In the genomic region with DNA sequence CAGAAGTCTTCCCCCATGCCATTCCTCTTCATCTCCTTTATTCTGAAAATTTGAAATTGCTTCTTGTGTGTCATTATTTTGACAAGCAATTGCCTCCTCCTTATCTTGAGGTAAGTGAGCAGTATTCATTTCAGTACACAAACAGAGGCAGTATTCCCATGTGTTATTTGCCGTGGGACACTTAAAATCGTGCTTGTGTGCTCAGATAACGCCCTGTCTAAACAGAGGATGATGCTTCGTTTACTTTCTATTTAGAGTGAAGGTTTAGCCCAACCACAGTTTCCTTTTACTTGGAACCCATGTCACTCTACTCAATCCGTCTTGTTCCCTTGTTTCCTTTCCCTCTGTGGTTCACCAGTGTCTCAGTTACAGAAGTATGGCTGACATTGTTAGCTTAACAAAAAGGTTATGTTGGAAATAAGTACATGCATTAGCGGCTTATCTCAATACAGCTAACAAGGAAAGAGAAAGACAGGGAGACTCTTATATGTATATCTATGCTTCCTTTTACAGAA, we compare ENCODE assay signal across 26 mouse cellular contexts.
DNase-seq lines count a peak whose midpoint lies in the region; ATAC-seq and TF ChIP-seq lines count a peak whose summit lies in the region.
"Had no signal": no experiment of that assay in that cellular context is flagged by ENCODE, and none has a peak within 500 bp of the region (broad histone marks: within the 10 kb centered on the region; RNA-seq: fewer than 3 reads in every experiment).

No protein-coding gene starts in this region.

- WGBS in lung, embryonic 14.5 days: 6% methylated on average over 6 of the region's 6 CpGs

- no peaks in the 10 kb centered on the region for H3K9me3 ChIP-seq in lung, embryonic 14.5 days (ENCODE audit: low read depth, low read length)
- H3K9me3 ChIP-seq: forebrain, embryonic 15.5 days; G1E; hindbrain, embryonic 13.5 days; limb, embryonic 10.5 days; midbrain, embryonic 12.5 days; neural tube, embryonic 15.5 days; stomach, embryonic 15.5 days had no signal

- H3K36me3 ChIP-seq in lung, embryonic 14.5 days (ENCODE audit: insufficient read depth): no peaks in the 10 kb centered on the region
- H3K36me3 ChIP-seq: forebrain, embryonic 15.5 days; G1E; hindbrain, embryonic 13.5 days; limb, embryonic 10.5 days; midbrain, embryonic 12.5 days; neural tube, embryonic 15.5 days; stomach, embryonic 15.5 days had no signal

- peak; percentile 5 for DNase-seq in lung, embryonic 14.5 days
- DNase-seq in lung, postnatal 10 days: no peak
- DNase-seq in 416B (ENCODE audit: low read depth): peak; percentile 86
- DNase-seq in c-Kit-positive CD71-negative TER-119-negative erythroid progenitor cells, embryonic 14.5 days (ENCODE audit: low read depth): peak; percentile 4
- DNase-seq in neural tube, embryonic 10.5 days (ENCODE audit: extremely low spot score, low spot score): no peak
- no peak for DNase-seq in kidney, adult 18-20 months
- DNase-seq in ovary, adult 18-20 months (ENCODE audit: low spot score): no peak
- DNase-seq: adrenal gland, adult 8-10 months; B cell, adult 2 months; cerebellum, adult 8-10 months; cerebellum, postnatal 36 days; gastrocnemius, postnatal 14 days; kidney, adult 11 months; thymus, postnatal 4 days had no signal

- H3K4me2 ChIP-seq in lung, embryonic 14.5 days: no peak overlapping the region
- H3K4me2 ChIP-seq: forebrain, embryonic 15.5 days; hindbrain, embryonic 13.5 days; midbrain, embryonic 12.5 days; neural tube, embryonic 15.5 days; stomach, embryonic 15.5 days had no signal

- H3K27me3 ChIP-seq in lung, embryonic 14.5 days (ENCODE audit: insufficient read depth, low read length): no peaks in the 10 kb centered on the region
- H3K27me3 ChIP-seq: CH12.LX; forebrain, embryonic 15.5 days; hindbrain, embryonic 13.5 days; midbrain, embryonic 12.5 days; neural tube, embryonic 15.5 days; stomach, embryonic 15.5 days had no signal

- no peak overlapping the region for H3K27ac ChIP-seq in lung, embryonic 14.5 days (ENCODE audit: low read depth)
- H3K27ac ChIP-seq: forebrain, embryonic 15.5 days; hindbrain, embryonic 13.5 days; kidney, postnatal 0 days; left cerebral cortex, adult 2 months; limb, embryonic 10.5 days; midbrain, embryonic 12.5 days; neural tube, embryonic 15.5 days; stomach, embryonic 15.5 days had no signal

- ATAC-seq in lung, embryonic 14.5 days (ENCODE audit: insufficient read depth): no peak
- ATAC-seq in megakaryocyte, adult 5-6 weeks (ENCODE audit: poor library complexity, severe bottlenecking): peak; percentile 49; the same call in 1 of the 2 replicates
- ATAC-seq: activated CD4-positive, CD25-positive, alpha-beta regulatory T cell, adult 4 months; forebrain, embryonic 15.5 days had no signal

- TF ChIP-seq CTCF in lung, embryonic 14.5 days (IDR thresholded peaks at IDR 0.05; ENCODE audit: low read depth): no peak

- no peaks in the 10 kb centered on the region for H3K4me1 ChIP-seq in lung, embryonic 14.5 days (ENCODE audit: insufficient read depth)
- H3K4me1 ChIP-seq: forebrain, embryonic 15.5 days; hindbrain, embryonic 13.5 days; limb, embryonic 10.5 days; midbrain, embryonic 12.5 days; neural tube, embryonic 15.5 days; stomach, embryonic 15.5 days had no signal

- H3K4me3 ChIP-seq in lung, embryonic 14.5 days (ENCODE audit: low read depth, low read length): no peak overlapping the region
- H3K4me3 ChIP-seq: forebrain, embryonic 15.5 days; hindbrain, embryonic 13.5 days; left cerebral cortex, adult 2 months; limb, embryonic 10.5 days; midbrain, embryonic 12.5 days; neural tube, embryonic 15.5 days; stomach, embryonic 15.5 days had no signal

- no peak overlapping the region for H3K9ac ChIP-seq in lung, embryonic 14.5 days
- H3K9ac ChIP-seq: forebrain, embryonic 15.5 days; hindbrain, embryonic 13.5 days; midbrain, embryonic 12.5 days; neural tube, embryonic 15.5 days; stomach, embryonic 15.5 days had no signal

Comparison
In these comparisons a context has a peak if more than half of its experiments do, and no peak if none do; other contexts are left out.
1. DNase-seq: peak in lung, embryonic 14.5 days (single experiment), 416B (single experiment) and c-Kit-positive CD71-negative TER-119-negative erythroid progenitor cells, embryonic 14.5 days (single experiment); none in lung, postnatal 10 days (single experiment), neural tube, embryonic 10.5 days (single experiment), kidney, adult 18-20 months (single experiment) and ovary, adult 18-20 months (single experiment).